Mouse (Mus musculus) hindbrain, embryonic 13.5 days (tissue): ENCODE data around the gene Sox30. TPM values are rescaled to one million over a fixed set of nuclear protein-coding genes. Genes with fewer than 3 reads are reported as not detected.

ENCODE experiments used
- ATAC-seq: fragments of 200-750 bp; cut with Nextera tagmentation; 2 replicates; pipeline ENCODE4 v1.8.0; 2017; ENCODE audit warnings: moderate TSS enrichment; ENCODE audit not compliant: low FRiP score
- H3K27ac ChIP-seq: fragments of 300-500 bp; sonication (generic); 2 replicates; pipeline ENCODE4 v1.5.1; 2015; ENCODE audit warnings: inconsistent platforms, mild to moderate bottlenecking, moderate library complexity
- H3K27me3 ChIP-seq: fragments of 300-500 bp; sonication (generic); 2 replicates; pipeline ENCODE4 v1.6.1; 2015; ENCODE audit warnings: mild to moderate bottlenecking, inconsistent platforms
- H3K36me3 ChIP-seq: fragments of 300-500 bp; sonication (generic); 2 replicates; pipeline ENCODE4 v1.6.1; 2015; ENCODE audit warnings: mild to moderate bottlenecking, inconsistent platforms
- H3K4me1 ChIP-seq: fragments of 300-500 bp; sonication (generic); replicated peaks from 2 replicates; pipeline ENCODE4 v1.6.1; 2015; ENCODE audit warnings: inconsistent platforms
- H3K4me2 ChIP-seq: fragments of 300-500 bp; sonication (generic); 2 replicates; pipeline ENCODE4 v1.6.1; 2015; ENCODE audit warnings: inconsistent platforms, mild to moderate bottlenecking, moderate library complexity
- H3K4me3 ChIP-seq: fragments of 300-500 bp; sonication (generic); 2 replicates; pipeline ENCODE4 v1.5.1; 2015; ENCODE audit warnings: mild to moderate bottlenecking, inconsistent platforms
- H3K9ac ChIP-seq: fragments of 300-500 bp; sonication (generic); 2 replicates; pipeline ENCODE4 v1.6.1; 2015; ENCODE audit warnings: mild to moderate bottlenecking, inconsistent platforms
- H3K9me3 ChIP-seq: fragments of 300-500 bp; sonication (generic); 2 replicates; pipeline ENCODE4 v1.6.1; 2016; ENCODE audit warnings: inconsistent platforms
- WGBS: fragments of 180-500 bp; shearing (Covaris S2); methylation state at CpG from one replicate; pipeline ENCODE4 v1.1.7; 2015; 5-methylcytosine and 5-hydroxymethylcytosine counted together
- polyA plus RNA-seq: library from polyadenylated mRNA; unstranded; fragments of >200 nt; fragmentation: Nextera tagmentation; extraction: Ambion mirVana; gene quantifications from 2 replicates; pipeline ENCODE4 v1.2.1, GENCODE M21; 2015

Gene Sox30
- polyA plus RNA-seq, 1 experiment from 2014 or later = 0.17 TPM

- no peak overlapping the region for H3K9ac ChIP-seq
- WGBS = 81% methylated on average over 5 of the region's 5 CpGs
- ATAC-seq = no peak
Observed at GRCm38 (mm10) chr11:46060651-46061020, 80.5 kb downstream of the Sox30 start.

GRCm38 (mm10) chr11:46061776-46062445 lies 81.8 kb downstream of the Sox30 start:
- H3K9ac ChIP-seq = no peak overlapping the region
- no peak overlapping the region for H3K4me3 ChIP-seq
- no peak overlapping the region for H3K27ac ChIP-seq
- H3K4me2 ChIP-seq = no peak overlapping the region
- peaks cover 25% of the 10 kb centered on the region for H3K36me3 ChIP-seq
- no peak for ATAC-seq
- H3K9me3 ChIP-seq = no peaks in the 10 kb centered on the region
- H3K4me1 ChIP-seq = peaks cover 33% of the 10 kb centered on the region
- whole genome bisulfite sequencing = 86% methylated on average over 6 of the region's 6 CpGs
- H3K27me3 ChIP-seq = no peaks in the 10 kb centered on the region

More at GRCm38 (mm10) chr11:46060651-46061020, 80.5 kb downstream of the Sox30 start:
- Histone ChIP-seq H3K36me3 (peaks cover 14% of the 10 kb centered on the region), H3K9me3 (no peaks in the 10 kb centered on the region), H3K4me1 (peaks cover 34% of the 10 kb centered on the region), H3K4me3 (no peak overlapping the region), H3K27me3 (no peaks in the 10 kb centered on the region), H3K27ac (no peak overlapping the region), H3K4me2 (no peak overlapping the region)

DNA sequence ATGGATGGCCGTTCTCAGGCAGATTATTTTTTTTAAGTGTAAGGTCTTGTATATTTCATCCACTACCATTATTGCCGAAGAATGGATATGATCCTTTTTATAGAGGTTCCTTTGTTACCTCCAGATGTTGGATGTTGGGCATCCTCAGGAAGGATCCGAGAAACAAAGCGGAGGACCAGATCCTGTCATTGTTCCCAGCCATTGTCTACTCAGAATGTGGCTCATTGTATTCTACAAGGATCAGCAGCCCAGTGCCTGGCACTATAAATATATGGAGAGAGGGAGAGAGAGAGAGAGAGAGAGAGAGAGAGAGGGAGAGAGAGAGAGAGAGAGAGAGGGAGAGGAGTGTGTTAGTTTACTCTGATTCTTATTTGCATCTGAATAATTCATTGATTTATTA lies 82.5 kb downstream of the Sox30 start:
- WGBS = 53% methylated on average over 4 of the region's 4 CpGs
- Histone ChIP-seq H3K4me1 (peaks cover 26% of the 10 kb centered on the region), H3K4me2 (no peak overlapping the region), H3K9ac (no peak overlapping the region), H3K27ac (no peak overlapping the region), H3K4me3 (no peak overlapping the region), H3K9me3 (no peaks in the 10 kb centered on the region), H3K27me3 (no peaks in the 10 kb centered on the region), H3K36me3 (peaks cover 25% of the 10 kb centered on the region)
- ATAC-seq = no peak

DNA sequence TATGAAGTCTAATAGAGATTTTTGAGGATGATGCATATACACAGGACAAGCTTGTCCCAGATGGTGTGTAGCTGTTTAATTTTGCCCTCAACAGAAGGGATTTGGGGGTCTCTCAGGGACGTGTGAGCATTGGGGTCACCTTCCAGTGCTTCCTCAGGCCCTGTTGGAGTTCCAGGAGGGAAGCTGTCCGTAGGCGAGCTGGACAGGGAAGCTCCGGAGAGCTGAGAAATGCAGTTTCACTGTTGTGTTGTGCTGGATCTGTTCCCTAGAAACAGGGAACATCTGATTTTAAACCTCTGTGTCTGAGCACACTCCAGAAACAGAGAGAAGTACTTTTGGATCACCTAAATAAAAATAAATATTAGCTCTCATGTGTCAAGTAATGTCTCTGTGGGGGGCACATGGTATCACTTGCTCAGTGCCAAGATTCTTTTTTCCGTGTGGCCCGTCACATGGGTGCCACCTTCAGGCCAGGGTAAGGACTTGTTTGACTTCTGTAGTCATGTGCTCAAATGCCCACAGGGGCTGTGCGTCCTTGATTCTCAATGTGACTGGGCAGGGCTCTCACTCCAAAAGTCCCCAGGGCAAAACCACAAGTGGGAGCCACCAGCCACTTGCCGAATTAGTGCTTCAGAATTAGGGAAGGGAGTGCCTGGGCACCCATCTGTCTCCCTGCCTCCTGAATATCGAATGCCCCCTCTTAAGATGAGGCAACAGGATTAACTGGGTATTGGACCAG lies 83.1 kb downstream of the Sox30 start:
- 62% methylated on average over 9 of the region's 9 CpGs for WGBS
- Histone ChIP-seq H3K9me3 (no peaks in the 10 kb centered on the region), H3K27ac (no peak overlapping the region), H3K4me3 (no peak overlapping the region), H3K27me3 (no peaks in the 10 kb centered on the region), H3K4me2 (no peak overlapping the region), H3K9ac (no peak overlapping the region), H3K36me3 (peaks cover 25% of the 10 kb centered on the region), H3K4me1 (peaks cover 22% of the 10 kb centered on the region)
- no peak for ATAC-seq

DNA sequence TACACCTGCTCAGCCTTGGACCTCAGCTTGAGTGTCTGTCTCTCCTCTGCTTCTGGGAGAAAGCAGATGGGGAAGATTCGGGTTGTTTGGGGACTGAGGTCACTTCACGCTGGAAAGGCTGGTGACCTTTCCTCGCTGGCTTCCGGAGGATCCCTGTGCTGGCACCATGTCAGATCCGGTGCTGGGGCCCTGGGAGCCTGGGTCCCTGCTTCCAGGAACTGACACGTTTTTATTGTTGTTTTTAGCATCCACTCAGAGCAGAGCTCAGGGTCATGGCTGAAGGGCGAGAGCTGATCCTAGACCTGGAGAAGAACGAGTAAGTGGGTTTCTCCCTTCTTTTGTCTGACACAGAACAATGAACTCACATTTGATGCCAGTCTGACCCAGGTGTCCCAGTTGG lies 84.7 kb downstream of the Sox30 start:
- 56% methylated on average over 8 of the region's 8 CpGs for WGBS
- peak overlapping the region; percentile 10; the same call in 1 of the 2 replicates for H3K9ac ChIP-seq
- ATAC-seq = 0 out of 2 replicates have a peak, but pooled peaks have one; percentile 4
- no peaks in the 10 kb centered on the region for H3K9me3 ChIP-seq
- H3K4me2 ChIP-seq = no peak overlapping the region
- peaks cover 25% of the 10 kb centered on the region for H3K36me3 ChIP-seq
- peak overlapping the region; percentile 60; the same call in 1 of the 2 replicates for H3K27ac ChIP-seq
- no peak overlapping the region for H3K4me3 ChIP-seq
- no peaks in the 10 kb centered on the region for H3K27me3 ChIP-seq
- peaks cover 34% of the 10 kb centered on the region for H3K4me1 ChIP-seq

DNA sequence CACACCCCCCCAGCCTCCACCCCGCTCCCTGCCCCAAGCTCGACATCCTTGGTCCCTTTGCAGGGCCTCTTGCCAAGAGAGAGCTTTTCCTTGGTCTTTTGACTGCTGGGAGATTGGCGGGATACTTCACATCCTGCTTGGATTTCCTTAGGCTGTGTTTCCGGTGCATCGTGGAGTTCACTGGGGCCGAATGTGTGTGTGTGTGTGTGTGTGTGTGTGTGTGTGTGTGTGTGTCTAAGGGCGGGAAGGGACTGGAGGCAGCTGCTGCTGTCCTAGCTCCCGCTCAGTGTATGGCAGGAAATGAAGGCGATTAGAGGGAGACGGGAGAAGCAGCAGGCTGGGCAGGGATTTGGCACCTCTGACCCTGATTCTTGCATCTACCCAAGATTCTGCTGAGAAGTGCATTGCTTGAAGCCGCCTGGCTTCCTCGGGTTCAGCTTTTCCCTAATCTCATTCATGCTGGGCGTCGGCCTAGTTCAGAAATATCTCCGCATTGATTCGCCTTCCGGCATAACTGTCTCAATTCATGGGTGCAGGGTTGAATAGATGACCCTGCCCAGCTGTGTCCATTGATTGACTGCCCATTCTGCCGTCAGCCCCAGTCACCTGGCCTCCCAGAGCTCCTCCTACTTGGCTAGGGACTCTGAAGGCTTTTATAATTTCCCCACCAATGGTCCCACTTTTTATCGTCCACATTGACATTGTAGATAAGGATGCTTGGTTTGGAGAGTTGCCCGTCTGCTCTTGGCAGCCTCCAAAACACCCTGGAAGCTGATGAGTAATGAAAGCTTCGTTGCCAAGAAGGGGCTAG lies 85.3 kb downstream of the Sox30 start:
- H3K4me3 ChIP-seq = no peak overlapping the region
- H3K27ac ChIP-seq = peak overlapping the region; percentile 60; the same call in 1 of the 2 replicates
- peaks cover 25% of the 10 kb centered on the region for H3K36me3 ChIP-seq
- peaks cover 40% of the 10 kb centered on the region for H3K4me1 ChIP-seq
- H3K9ac ChIP-seq = peak overlapping the region; percentile 10; the same call in 1 of the 2 replicates
- WGBS = 60% methylated on average over 21 of the region's 21 CpGs
- ATAC-seq = 0 out of 2 replicates have a peak, but pooled peaks have one; percentile 17
- H3K27me3 ChIP-seq = no peaks in the 10 kb centered on the region
- no peaks in the 10 kb centered on the region for H3K9me3 ChIP-seq
- H3K4me2 ChIP-seq = no peak overlapping the region

Other genes starting within 250 kb of the Sox30 start
- gene Clint1, start 128.3 kb upstream of the Sox30 start, polyA plus RNA-seq = 48.1 and 48.9 TPM in 2 replicates
- gene Lsm11, start 35.4 kb upstream of the Sox30 start, polyA plus RNA-seq = 15.1 and 15.8 TPM in 2 replicates
- gene Thg1l, start 24.8 kb upstream of the Sox30 start, polyA plus RNA-seq = 10.4 and 12.0 TPM in 2 replicates
- 5.0 and 7.9 TPM in 2 replicates for gene Gm12166, start 72.0 kb downstream of the Sox30 start, polyA plus RNA-seq
- 13.2 and 14.9 TPM in 2 replicates for gene Adam19, start 75.7 kb downstream of the Sox30 start, polyA plus RNA-seq
- gene Nipal4, start 186.2 kb downstream of the Sox30 start, polyA plus RNA-seq = 0.31 and 0.62 TPM in 2 replicates